ENCODE assay signal across 17 mouse cellular contexts in genomic region chr2:125492050-125492900, GRCm38 (mm10). TPM values are rescaled to one million over a fixed set of nuclear protein-coding genes. Genes with fewer than 3 reads are reported as not detected.
DNase-seq lines count a peak whose midpoint lies in the region; ATAC-seq and TF ChIP-seq lines count a peak whose summit lies in the region.
"Had no signal": no experiment of that assay in that cellular context is flagged by ENCODE, and none has a peak within 500 bp of the region (broad histone marks: within the 10 kb centered on the region; RNA-seq: fewer than 3 reads in every experiment).

No protein-coding gene starts in this region.

- intact Hi-C loops in heart, adult 2 months (cut with DNase I) = no loop called here

- no peak for DNase-seq in heart, adult 2 months
- no peak for DNase-seq in heart, adult 8-10 months (ENCODE audit: low spot score)
- peak; percentile 33 for DNase-seq in kidney, postnatal 10 days
- no peak for DNase-seq in kidney, adult 18-20 months
- no peak for DNase-seq in layer of hippocampus, adult 2 months (ENCODE audit: low spot score in 2 of 2)
- DNase-seq: cerebellum, postnatal 14 days; forebrain, postnatal 0 days; gastrocnemius, postnatal 14 days; liver; lung, adult 2 months; retina, postnatal 1 day; thymus, postnatal 14 days had no signal

- H3K36me3 ChIP-seq in heart, adult 2 months (ENCODE audit: control insufficient read depth, insufficient read depth, low read length) = no peaks in the 10 kb centered on the region; the same call in 1 of the 2 replicates
- H3K36me3 ChIP-seq in midbrain, embryonic 15.5 days (replicated peaks) = no peaks in the 10 kb centered on the region

- peaks cover 2% of the 10 kb centered on the region for H3K4me1 ChIP-seq in heart, adult 2 months (ENCODE audit: control insufficient read depth, insufficient read depth, low read length)
- H3K4me1 ChIP-seq in midbrain, embryonic 15.5 days = no peaks in the 10 kb centered on the region

- TF ChIP-seq POLR2A in heart, adult 2 months (IDR thresholded peaks at IDR 0.05; ENCODE audit: insufficient read depth, low read depth, low read length) = no peak

- H3K9me3 ChIP-seq in midbrain, embryonic 15.5 days = no peaks in the 10 kb centered on the region
- H3K9me3 ChIP-seq: embryonic facial prominence, embryonic 10.5 days had no signal

- no peak overlapping the region for H3K4me2 ChIP-seq in midbrain, embryonic 15.5 days

- no peak for TF ChIP-seq CTCF in heart, adult 2 months (IDR thresholded peaks at IDR 0.05)
- TF ChIP-seq CTCF in layer of hippocampus, adult 2 months (conservative IDR thresholded peaks at IDR 0.05) = no peak

- H3K27ac ChIP-seq in heart, adult 2 months = peak overlapping the region; percentile 28; the same call in 1 of the 2 replicates
- no peak overlapping the region for H3K27ac ChIP-seq in midbrain, embryonic 15.5 days
- no peak overlapping the region for H3K27ac ChIP-seq in layer of hippocampus, adult 2 months
- H3K27ac ChIP-seq: embryonic facial prominence, embryonic 10.5 days had no signal

- H3K27me3 ChIP-seq in heart, adult 2 months (ENCODE audit: control insufficient read depth, insufficient read depth, low read length) = no peaks in the 10 kb centered on the region
- no peaks in the 10 kb centered on the region for H3K27me3 ChIP-seq in midbrain, embryonic 15.5 days (replicated peaks)

- 62% methylated on average over 15 of the region's 15 CpGs for WGBS in heart, adult 2 months
- 78% methylated on average over 15 of the region's 15 CpGs for WGBS in midbrain, embryonic 15.5 days

- no peak overlapping the region for H3K4me3 ChIP-seq in heart, adult 2 months
- H3K4me3 ChIP-seq in midbrain, embryonic 15.5 days = no peak overlapping the region
- H3K4me3 ChIP-seq in layer of hippocampus, adult 2 months = no peak overlapping the region
- H3K4me3 ChIP-seq: embryonic facial prominence, embryonic 10.5 days had no signal

- no peak overlapping the region for H3K9ac ChIP-seq in heart, adult 2 months (ENCODE audit: low read depth, low read length)
- H3K9ac ChIP-seq in midbrain, embryonic 15.5 days = no peak overlapping the region
- H3K9ac ChIP-seq: forebrain, postnatal 0 days had no signal

- ATAC-seq in granulocyte monocyte progenitor cell, adult 5-6 weeks (replicated peaks; ENCODE audit: poor library complexity, severe bottlenecking) = peak; percentile 74
- peak; percentile 76 for ATAC-seq in megakaryocyte progenitor cell, adult 5-6 weeks (replicated peaks; ENCODE audit: poor library complexity)
- ATAC-seq in midbrain, embryonic 15.5 days (replicated peaks) = no peak
- ATAC-seq: forebrain, postnatal 0 days had no signal

- H3K79me2 ChIP-seq in heart, adult 2 months (replicated peaks; ENCODE audit: control insufficient read depth, insufficient read depth, low read length) = no peaks in the 10 kb centered on the region

- no peak for TF ChIP-seq EP300 in heart, adult 2 months (IDR thresholded peaks at IDR 0.05; ENCODE audit: insufficient read depth, low read depth, low read length)

RNA-seq across cellular contexts. Expression of gene Gm9913, which starts 12.6 kb away (rescaled TPM):
- total RNA-seq in heart, adult 2 months (2021) = under 1 TPM; 0.21 to 0.23 TPM
- polyA plus RNA-seq in heart, adult 2 months (2012; rRNA removed) = 0.29 and 0.35 TPM in 2 replicates
- under 1 TPM; 0.09 to 0.14 (median 0.10) TPM for total RNA-seq in heart, adult 8-10 months (2022)
- not detected in 2 replicates for total RNA-seq in granulocyte monocyte progenitor cell, adult 5-6 weeks (2014; fragmentation: Nextera tagmentation)
- total RNA-seq in granulocyte monocyte progenitor cell, adult 5-6 weeks (2017) = not detected in 2 replicates
- total RNA-seq in megakaryocyte progenitor cell, adult 5-6 weeks (2015) = not detected in 2 replicates
- total RNA-seq in megakaryocyte progenitor cell, adult 5-6 weeks (2017) = not detected in 2 replicates
- 0.09 and 0.10 TPM in 2 replicates for polyA plus RNA-seq in midbrain, embryonic 15.5 days (2015; fragmentation: Nextera tagmentation; extraction: Ambion mirVana)
- total RNA-seq in layer of hippocampus, adult 2 months (2021) = under 1 TPM; 0.33 to 0.49 TPM
- total RNA-seq: megakaryocyte-erythroid progenitor cell, adult 5-6 weeks had no signal

RNA-seq across cellular contexts. Expression of gene Fbn1, which starts 15.5 kb away (rescaled TPM):
- total RNA-seq in heart, adult 2 months (2021) = 10 to 100 TPM; 28.8 to 43.9 TPM
- polyA plus RNA-seq in heart, adult 2 months (2012; rRNA removed) = 15.0 and 27.6 TPM in 2 replicates
- total RNA-seq in heart, adult 8-10 months (2022) = 10 to 100 TPM; 17.4 to 32.9 (median 23.8) TPM
- 0.13 TPM in 1 of 2 replicates, not detected in the other for total RNA-seq in granulocyte monocyte progenitor cell, adult 5-6 weeks (2014; fragmentation: Nextera tagmentation)
- total RNA-seq in granulocyte monocyte progenitor cell, adult 5-6 weeks (2017) = 0.05 and 0.34 TPM in 2 replicates
- total RNA-seq in megakaryocyte progenitor cell, adult 5-6 weeks (2015) = 0.05 and 0.10 TPM in 2 replicates
- total RNA-seq in megakaryocyte progenitor cell, adult 5-6 weeks (2017) = 0.17 and 0.20 TPM in 2 replicates
- 2.5 and 2.7 TPM in 2 replicates for polyA plus RNA-seq in midbrain, embryonic 15.5 days (2015; fragmentation: Nextera tagmentation; extraction: Ambion mirVana)
- 10 to 100 TPM in 1 of 2 experiments, 1 to 10 TPM in 1; 8.7 to 10.4 TPM for total RNA-seq in layer of hippocampus, adult 2 months (2021)
- total RNA-seq: megakaryocyte-erythroid progenitor cell, adult 5-6 weeks had no signal

Comparison
In these comparisons a context has a peak if more than half of its experiments do, and no peak if none do; other contexts are left out.
1. RNA of gene Fbn1, which starts 15.5 kb away (total RNA-seq): 28.8 to 43.9 TPM in heart, adult 2 months, 17.4 to 32.9 TPM in heart, adult 8-10 months and 8.7 to 10.4 TPM in layer of hippocampus, adult 2 months; 0.05 to 0.20 TPM in megakaryocyte progenitor cell, adult 5-6 weeks and 0.05 to 0.34 TPM in granulocyte monocyte progenitor cell, adult 5-6 weeks; every median in the first group is over 4 times any median in the second.